Mouse (Mus musculus): ENCODE measurements around the gene Lrfn5. TPM values are rescaled to one million over a fixed set of nuclear protein-coding genes. Genes with fewer than 3 reads are reported as not detected.

Gene Lrfn5
- total RNA-seq (2021), result under 1 TPM; 0.11 to 0.14 TPM
- long read RNA-seq, experiment 1, result 0 reads
- long read RNA-seq, experiment 2, result 0 reads

GRCm38 (mm10) chr12:61522829-61523370, at the start of gene Lrfn5:
Lrfn5 (plus strand) TSS chr12:61523150.
- DNase-seq (ENCODE audit: low spot score), result no peak

GRCm38 (mm10) chr12:61521501-61522147, 1.3 kb upstream of the Lrfn5 start:
- DNase-seq (ENCODE audit: low spot score), result no peak

- no peak for DNase-seq (ENCODE audit: low spot score)
Measured at GRCm38 (mm10) chr12:61522148-61522828, 662 bp upstream of the Lrfn5 start.

- DNase-seq (ENCODE audit: low spot score), result no peak
Measured at GRCm38 (mm10) chr12:61523631-61524182, 757 bp downstream of the Lrfn5 start.

GRCm38 (mm10) chr12:61524183-61524651, 1.3 kb downstream of the Lrfn5 start:
- DNase-seq (ENCODE audit: low spot score), result no peak

GRCm38 (mm10) chr12:61526199-61526598, 3.2 kb downstream of the Lrfn5 start:
- DNase-seq (ENCODE audit: low spot score), result no peak

- no peak for DNase-seq (ENCODE audit: low spot score)
Measured at GRCm38 (mm10) chr12:61579949-61580348, 57.0 kb downstream of the Lrfn5 start.

GRCm38 (mm10) chr12:61600305-61600704, 77.4 kb downstream of the Lrfn5 start:
- DNase-seq (ENCODE audit: low spot score), result no peak

GRCm38 (mm10) chr12:61607871-61608270, 84.9 kb downstream of the Lrfn5 start:
- no peak for DNase-seq (ENCODE audit: low spot score)

GRCm38 (mm10) chr12:61610081-61610480, 87.1 kb downstream of the Lrfn5 start:
- DNase-seq (ENCODE audit: low spot score), result no peak

- DNase-seq (ENCODE audit: low spot score), result no peak
Measured at GRCm38 (mm10) chr12:61624532-61624931, 101.6 kb downstream of the Lrfn5 start.

- DNase-seq (ENCODE audit: low spot score), result no peak
Measured at GRCm38 (mm10) chr12:61654380-61654779, 131.4 kb downstream of the Lrfn5 start.

- DNase-seq (ENCODE audit: low spot score), result no peak
Measured at GRCm38 (mm10) chr12:61723158-61723557, 200.2 kb downstream of the Lrfn5 start.

- DNase-seq (ENCODE audit: low spot score), result no peak
Measured at GRCm38 (mm10) chr12:61807073-61807605, 284.2 kb downstream of the Lrfn5 start.

- DNase-seq (ENCODE audit: low spot score), result no peak
Measured at GRCm38 (mm10) chr12:61823601-61824000, 300.7 kb downstream of the Lrfn5 start.

GRCm38 (mm10) chr12:61826311-61826710, 303.4 kb downstream of the Lrfn5 start:
- DNase-seq (ENCODE audit: low spot score), result no peak

- DNase-seq (ENCODE audit: low spot score), result no peak
Measured at GRCm38 (mm10) chr12:61842599-61843291, 319.8 kb downstream of the Lrfn5 start.

- no peak for DNase-seq (ENCODE audit: low spot score)
Measured at GRCm38 (mm10) chr12:61854183-61854582, 331.2 kb downstream of the Lrfn5 start.
